Comparison of ENCODE assay signal across 8 mouse cellular contexts in genomic region chr2:158347868-158348267, GRCm38 (mm10). TPM values are rescaled to one million over a fixed set of nuclear protein-coding genes. Genes with fewer than 3 reads are reported as not detected.
DNase-seq lines count a peak whose midpoint lies in the region; ATAC-seq and TF ChIP-seq lines count a peak whose summit lies in the region.

No protein-coding gene starts in this region.

- H3K36me3 ChIP-seq in intestine, postnatal 0 days (ENCODE audit: control insufficient read depth, insufficient read depth) = no peaks in the 10 kb centered on the region
- H3K36me3 ChIP-seq in limb, embryonic 13.5 days = peaks cover 12% of the 10 kb centered on the region
- no peaks in the 10 kb centered on the region for H3K36me3 ChIP-seq in testis, adult 2 months (ENCODE audit: control insufficient read depth, insufficient read depth, low read length)

- H3K27ac ChIP-seq in intestine, postnatal 0 days (ENCODE audit: low read depth, low read length) = no peak overlapping the region
- H3K27ac ChIP-seq in limb, embryonic 13.5 days = no peak overlapping the region
- no peak overlapping the region for H3K27ac ChIP-seq in testis, adult 2 months (ENCODE audit: control insufficient read depth, insufficient read depth, low read depth, low read length)

- WGBS in intestine, postnatal 0 days = 2% methylated on average over 6 of the region's 6 CpGs
- WGBS in limb, embryonic 13.5 days = 4% methylated on average over 6 of the region's 6 CpGs

- no peaks in the 10 kb centered on the region for H3K4me1 ChIP-seq in intestine, postnatal 0 days (replicated peaks; ENCODE audit: control insufficient read depth, insufficient read depth, low read length)
- H3K4me1 ChIP-seq in limb, embryonic 13.5 days = no peaks in the 10 kb centered on the region
- no peaks in the 10 kb centered on the region for H3K4me1 ChIP-seq in testis, adult 2 months (ENCODE audit: control insufficient read depth, insufficient read depth, low read length)

- TF ChIP-seq POLR2A in testis, adult 2 months (IDR thresholded peaks at IDR 0.05; ENCODE audit: control insufficient read depth, low read depth, low read length) = no peak

- no peak overlapping the region for H3K9ac ChIP-seq in intestine, postnatal 0 days (ENCODE audit: low read depth, low read length)
- H3K9ac ChIP-seq in limb, embryonic 13.5 days = no peak overlapping the region

- TF ChIP-seq CTCF in intestine, postnatal 0 days (IDR thresholded peaks at IDR 0.05; ENCODE audit: low read depth) = peak; percentile 90
- peak; percentile 83 for TF ChIP-seq CTCF in testis, adult 2 months (IDR thresholded peaks at IDR 0.05; ENCODE audit: control insufficient read depth, insufficient read depth, insufficient replicate concordance, low read depth, low read length)

- peak; percentile 55 for DNase-seq in 3134 (ENCODE audit: extremely low read depth, insufficient read length, low spot score)
- DNase-seq in Muller cell, postnatal 12 days (ENCODE audit: inconsistent ontology term) = peak; percentile 62
- DNase-seq in cerebellum, postnatal 14 days = peak; percentile 85 to 87
- peak; percentile 51 to 67 for DNase-seq in frontal cortex, postnatal 25 days (ENCODE audit: low spot score in 2 of 2)
- DNase-seq in naive thymus-derived CD4-positive, alpha-beta T cell, adult 2 months (ENCODE audit: low read depth) = peak; percentile 84

- no peaks in the 10 kb centered on the region for H3K9me3 ChIP-seq in intestine, postnatal 0 days (ENCODE audit: control insufficient read depth)
- no peaks in the 10 kb centered on the region for H3K9me3 ChIP-seq in limb, embryonic 13.5 days

- H3K27me3 ChIP-seq in intestine, postnatal 0 days (replicated peaks; ENCODE audit: control insufficient read depth, insufficient read depth, low read length) = no peaks in the 10 kb centered on the region
- 0 out of 2 replicates have a peak, but pooled peaks cover 3% of the 10 kb centered on the region for H3K27me3 ChIP-seq in limb, embryonic 13.5 days
- H3K27me3 ChIP-seq in testis, adult 2 months (ENCODE audit: control insufficient read depth, insufficient read depth, low read length) = no peaks in the 10 kb centered on the region

- no peak overlapping the region for H3K4me3 ChIP-seq in intestine, postnatal 0 days (ENCODE audit: low read depth, low read length)
- H3K4me3 ChIP-seq in limb, embryonic 13.5 days = no peak overlapping the region
- no peak overlapping the region for H3K4me3 ChIP-seq in testis, adult 2 months (ENCODE audit: control insufficient read depth, low read depth, low read length)

- no peak overlapping the region for H3K4me2 ChIP-seq in intestine, postnatal 0 days (replicated peaks; ENCODE audit: low read depth)
- H3K4me2 ChIP-seq in limb, embryonic 13.5 days (replicated peaks) = no peak overlapping the region

- ATAC-seq in intestine, postnatal 0 days = 0 out of 2 replicates have a peak, but pooled peaks have one; percentile 31
- peak; percentile 61; the same call in 1 of the 2 replicates for ATAC-seq in limb, embryonic 13.5 days (ENCODE audit: low FRiP score, low read depth)

RNA-seq across cellular contexts. Expression of gene Snhg11, which starts 27.6 kb away (rescaled TPM):
- polyA plus RNA-seq in intestine, postnatal 0 days (2015; fragmentation: Nextera tagmentation; extraction: Ambion mirVana) = 1.9 and 3.0 TPM in 2 replicates
- polyA plus RNA-seq in limb, embryonic 13.5 days (2015; fragmentation: Nextera tagmentation; extraction: Ambion mirVana) = 8.7 and 9.9 TPM in 2 replicates
- 2.4 and 3.4 TPM in 2 replicates for polyA plus RNA-seq in testis, adult 2 months (2012; rRNA removed)

RNA-seq across cellular contexts. Expression of gene Lbp, which starts 41.6 kb away (rescaled TPM):
- 4.9 and 6.2 TPM in 2 replicates for polyA plus RNA-seq in intestine, postnatal 0 days (2015; fragmentation: Nextera tagmentation; extraction: Ambion mirVana)
- polyA plus RNA-seq in limb, embryonic 13.5 days (2015; fragmentation: Nextera tagmentation; extraction: Ambion mirVana) = 3.9 and 4.7 TPM in 2 replicates
- 14.9 and 17.2 TPM in 2 replicates for polyA plus RNA-seq in testis, adult 2 months (2012; rRNA removed)
